Mouse (Mus musculus): ENCODE data around the gene Cdk17.

DNA sequence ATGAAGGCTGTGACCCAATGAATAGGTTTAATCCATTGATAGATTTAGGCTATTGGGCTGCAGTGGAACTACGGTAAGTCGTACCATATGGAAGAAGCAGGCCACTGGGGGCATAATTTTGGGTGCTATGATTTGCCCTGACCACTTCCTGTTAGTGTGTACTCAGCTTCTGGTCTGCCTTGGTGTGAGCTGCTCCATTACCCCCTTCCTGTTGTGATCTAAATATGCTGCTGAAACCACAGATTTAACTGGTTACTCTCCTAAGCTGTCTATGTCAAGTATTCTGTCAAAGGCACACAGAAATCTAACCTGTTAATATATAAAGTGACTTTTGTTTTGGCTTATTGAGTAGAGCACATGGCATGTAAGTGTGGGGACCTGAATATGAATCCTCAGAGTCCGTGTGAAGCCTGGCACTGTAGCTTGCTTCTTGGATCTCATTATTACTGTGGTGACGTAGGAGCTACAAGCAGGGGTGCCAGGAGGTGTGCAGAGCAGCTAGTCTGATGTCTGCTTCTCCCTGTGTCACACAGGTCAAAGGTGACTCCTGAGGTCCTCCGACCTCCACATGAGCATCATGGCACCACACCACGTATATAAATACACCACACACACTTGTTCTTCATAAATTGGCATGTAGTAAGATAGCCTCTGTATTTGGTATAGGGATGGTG, 10.6 kb downstream of the Cdk17 start:
- TF ChIP-seq CTCF (IDR thresholded peaks at IDR 0.05; ENCODE audit: extremely low read depth, insufficient read length, insufficient replicate concordance, low read depth, low read length) (no peak), POLR2A (IDR thresholded peaks at IDR 0.05; ENCODE audit: low read depth, low read length) (no peak)

All from small intestine, adult 2 months (tissue).